Mouse (Mus musculus): Measurements from ENCODE around the gene Mindy4.

GRCm38 (mm10) chr6:55300704-55301103 is 97.5 kb downstream of the Mindy4 start:
- TF ChIP-seq MAFK (IDR thresholded peaks at IDR 0.05; ENCODE audit: borderline replicate concordance, low read depth, low read length), result no peak
- TF ChIP-seq USF2 (IDR thresholded peaks at IDR 0.05; ENCODE audit: borderline replicate concordance in 1 of 2, insufficient read depth in 1 of 2, low read depth in 1 of 2, low read length in 2 of 2), result no peak
- no peak for TF ChIP-seq CTCF (IDR thresholded peaks at IDR 0.05 in 2 of 3, conservative IDR thresholded peaks at IDR 0.05 in 1 of 3; ENCODE audit: control insufficient read depth in 1 of 3, insufficient read depth in 1 of 3, low read depth in 2 of 3, low read length in 3 of 3, poor library complexity in 1 of 3, severe bottlenecking in 1 of 3)
- TF ChIP-seq RCOR1 (IDR thresholded peaks at IDR 0.05; ENCODE audit: low read depth, low read length), result no peak
- TF ChIP-seq JUND (IDR thresholded peaks at IDR 0.05; ENCODE audit: low read depth, low read length), result no peak
- no peak for TF ChIP-seq MYC (IDR thresholded peaks at IDR 0.05; ENCODE audit: low read depth, low read length)
- TF ChIP-seq GABPA (IDR thresholded peaks at IDR 0.05; ENCODE audit: low read depth, low read length), result no peak

Measured in MEL (cell line).